Mouse (Mus musculus) CH12.LX (cell line): ENCODE data around the gene Aggf1.

Experiments
- CHD1 ChIP-seq: IDR thresholded peaks from 2 replicates; pipeline ENCODE4 v1.6.1; 2012; ENCODE audit warnings: low read depth, low read length, improper control_type of control experiment, inconsistent platforms
- CTCF ChIP-seq, 2 experiments: IDR thresholded peaks in 1 of 2; conservative IDR thresholded peaks in 1 of 2; 2 replicates each; pipeline ENCODE4 v1.5.1; 2011 to 2012; ENCODE audit warnings: low read depth in 2 of 2, low read length in 2 of 2, improper control_type of control experiment in 1 of 2, inconsistent platforms in 1 of 2, mild to moderate bottlenecking in 1 of 2, moderate library complexity in 1 of 2
- EP300 ChIP-seq: IDR thresholded peaks from 2 replicates; pipeline ENCODE4 v1.6.1; 2011; ENCODE audit warnings: low read length, improper control_type of control experiment
- MAFK ChIP-seq: IDR thresholded peaks from 2 replicates; pipeline ENCODE4 v1.6.1; 2011; ENCODE audit warnings: low read length, improper control_type of control experiment; ENCODE audit not compliant: insufficient replicate concordance
- POLR2A ChIP-seq: IDR thresholded peaks from 2 replicates; pipeline ENCODE4 v1.6.1; 2011; ENCODE audit warnings: low read depth, mild to moderate bottlenecking, improper control_type of control experiment, low read length
- RCOR1 ChIP-seq: conservative IDR thresholded peaks from 2 replicates; pipeline ENCODE4 v1.6.1; 2012; ENCODE audit warnings: low read depth, mild to moderate bottlenecking, inconsistent platforms, low read length, improper control_type of control experiment
- SIN3A ChIP-seq: IDR thresholded peaks from 2 replicates; pipeline ENCODE4 v1.6.1; 2012; ENCODE audit warnings: low read length, improper control_type of control experiment, inconsistent platforms

DNA sequence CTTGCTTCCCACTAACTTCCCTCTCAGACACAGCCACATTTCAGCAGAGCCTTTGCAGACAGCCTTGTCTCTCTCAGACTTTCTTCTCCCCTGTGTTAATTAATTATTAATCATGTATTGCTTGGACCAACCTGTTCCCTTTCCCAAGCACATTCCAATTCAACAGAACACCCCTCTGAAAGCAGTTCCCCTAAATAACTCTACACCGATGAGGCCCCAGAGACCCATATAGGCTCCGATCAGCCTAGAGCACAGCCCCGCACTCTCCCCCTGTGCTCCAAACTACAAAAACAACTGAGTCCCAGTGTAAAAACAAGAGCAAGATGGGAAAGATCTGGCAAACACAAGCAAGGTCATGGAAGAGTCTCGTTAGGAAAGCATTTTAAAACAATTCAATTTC lies 68.6 kb downstream of the Aggf1 start:
- TF ChIP-seq MAFK (no peak), CTCF (conservative IDR thresholded peaks at IDR 0.05 in 1 of 2, IDR thresholded peaks at IDR 0.05 in 1 of 2; ENCODE audit: low read depth in 2 of 2, low read length in 2 of 2) (no peak), SIN3A (no peak), POLR2A (no peak), CHD1 (no peak), EP300 (no peak), RCOR1 (no peak)
